Mouse (Mus musculus) embryonic facial prominence, embryonic 12.5 days (tissue): ENCODE measurements around the gene Btg3. TPM values are rescaled to one million over a fixed set of nuclear protein-coding genes. Genes with fewer than 3 reads are reported as not detected.

Source experiments
- ATAC-seq: fragments of 200-750 bp; cut with Nextera tagmentation; 2 replicates; pipeline ENCODE4 v1.8.0; 2017; ENCODE audit not compliant: insufficient number of reproducible peaks, insufficient read depth, low FRiP score, low TSS enrichment
- H3K27ac ChIP-seq: fragments of 300-500 bp; sonication (generic); 2 replicates; pipeline ENCODE4 v1.5.1; 2016; ENCODE audit warnings: mild to moderate bottlenecking
- H3K27me3 ChIP-seq: fragments of 300-500 bp; sonication (generic); 2 replicates; pipeline ENCODE4 v1.6.1; 2016; ENCODE audit warnings: mild to moderate bottlenecking, moderate library complexity
- H3K36me3 ChIP-seq: fragments of 300-500 bp; sonication (generic); 2 replicates; pipeline ENCODE4 v1.6.1; 2016; ENCODE audit warnings: mild to moderate bottlenecking
- H3K4me1 ChIP-seq: fragments of 300-500 bp; sonication (generic); 2 replicates; pipeline ENCODE4 v1.6.1; 2016
- H3K4me2 ChIP-seq: fragments of 300-500 bp; sonication (generic); replicated peaks from 2 replicates; pipeline ENCODE4 v1.6.1; 2016; ENCODE audit warnings: mild to moderate bottlenecking, moderate library complexity
- H3K4me3 ChIP-seq: fragments of 300-500 bp; sonication (generic); 2 replicates; pipeline ENCODE4 v1.5.1; 2016; ENCODE audit warnings: mild to moderate bottlenecking
- H3K9ac ChIP-seq: fragments of 300-500 bp; sonication (generic); 2 replicates; pipeline ENCODE4 v1.6.1; 2016; ENCODE audit warnings: mild to moderate bottlenecking, moderate library complexity
- H3K9me3 ChIP-seq: fragments of 300-500 bp; sonication (generic); 2 replicates; pipeline ENCODE4 v1.6.1; 2016; ENCODE audit warnings: mild to moderate bottlenecking, moderate library complexity
- WGBS: fragments of 180-500 bp; shearing (Covaris S2); methylation state at CpG from one replicate; pipeline ENCODE4 v1.1.7; 2016; 5-methylcytosine and 5-hydroxymethylcytosine counted together
- polyA plus RNA-seq: library from polyadenylated mRNA; unstranded; fragments of >200 nt; fragmentation: Nextera tagmentation; extraction: Ambion mirVana; gene quantifications from 2 replicates; pipeline ENCODE4 v1.2.1, GENCODE M21; 2016

Btg3 gene
- polyA plus RNA-seq, result 35.3 and 41.7 TPM in 2 replicates

- WGBS, result 2% methylated on average over 53 of the region's 57 CpGs
- H3K4me2 ChIP-seq, result peak within 1 kb of the TSS; percentile 69
- H3K9me3 ChIP-seq, result no peaks in the 10 kb centered on the region
- ATAC-seq, result peak; percentile 96
- no peaks in the 10 kb centered on the region for H3K27me3 ChIP-seq
- H3K4me3 ChIP-seq, result peak within 1 kb of the TSS; percentile 91
- peak within 1 kb of the TSS; percentile 93 for H3K9ac ChIP-seq
- H3K27ac ChIP-seq, result peak within 1 kb of the TSS; percentile 76
- H3K36me3 ChIP-seq, result peaks cover 7% of the 10 kb centered on the region; the same call in 1 of the 2 replicates
- H3K4me1 ChIP-seq, result peaks cover 5% of the 10 kb centered on the region
Observed at GRCm38 (mm10) chr16:78376745-78377570, at the start of gene Btg3. Btg3 (minus strand) TSS chr16:78377192.

- Histone ChIP-seq H3K27me3 (0 out of 2 replicates have a peak, but pooled peaks cover 5% of the 10 kb centered on the region), H3K4me2 (no peak overlapping the region), H3K9me3 (no peaks in the 10 kb centered on the region), H3K36me3 (no peaks in the 10 kb centered on the region), H3K4me1 (no peaks in the 10 kb centered on the region), H3K27ac (no peak overlapping the region), H3K9ac (no peak overlapping the region), H3K4me3 (no peak overlapping the region)
- WGBS, result 53% methylated on average over 10 of the region's 10 CpGs
- 0 out of 2 replicates have a peak, but pooled peaks have one; percentile 28 for ATAC-seq
Observed at GRCm38 (mm10) chr16:78417733-78418132, 40.7 kb upstream of the Btg3 start.

- H3K27me3 ChIP-seq, result 0 out of 2 replicates have a peak, but pooled peaks cover 5% of the 10 kb centered on the region
- ATAC-seq, result no peak
Observed at GRCm38 (mm10) chr16:78416500-78416899, 39.5 kb upstream of the Btg3 start.

GRCm38 (mm10) chr16:78409991-78410390, 33.0 kb upstream of the Btg3 start:
- 81% methylated on average over 10 of the region's 10 CpGs for WGBS
- Histone ChIP-seq H3K4me2 (no peak overlapping the region), H3K4me1 (no peaks in the 10 kb centered on the region; the same call in 1 of the 2 replicates), H3K27me3 (no peaks in the 10 kb centered on the region), H3K36me3 (no peaks in the 10 kb centered on the region), H3K9ac (no peak overlapping the region), H3K9me3 (no peaks in the 10 kb centered on the region), H3K4me3 (no peak overlapping the region), H3K27ac (no peak overlapping the region)
- ATAC-seq, result no peak

More at GRCm38 (mm10) chr16:78416500-78416899, 39.5 kb upstream of the Btg3 start:
- Histone ChIP-seq H3K4me1 (no peaks in the 10 kb centered on the region; the same call in 1 of the 2 replicates), H3K36me3 (no peaks in the 10 kb centered on the region), H3K9me3 (no peaks in the 10 kb centered on the region), H3K27ac (no peak overlapping the region), H3K9ac (no peak overlapping the region), H3K4me3 (no peak overlapping the region), H3K4me2 (no peak overlapping the region)
- 2% methylated on average over 3 of the region's 3 CpGs for WGBS

- H3K9me3 ChIP-seq, result no peaks in the 10 kb centered on the region
- no peaks in the 10 kb centered on the region; the same call in 1 of the 2 replicates for H3K4me1 ChIP-seq
- no peak overlapping the region for H3K27ac ChIP-seq
- 92% methylated on average over 6 of the region's 6 CpGs for WGBS
- H3K4me3 ChIP-seq, result no peak overlapping the region
- no peak overlapping the region for H3K9ac ChIP-seq
- no peak overlapping the region for H3K4me2 ChIP-seq
- H3K36me3 ChIP-seq, result no peaks in the 10 kb centered on the region
- ATAC-seq, result no peak
- no peaks in the 10 kb centered on the region for H3K27me3 ChIP-seq
Observed at GRCm38 (mm10) chr16:78407855-78408254, 30.9 kb upstream of the Btg3 start.

- H3K4me1 ChIP-seq, result no peaks in the 10 kb centered on the region
- 86% methylated on average over 2 of the region's 2 CpGs for WGBS
Observed at GRCm38 (mm10) chr16:78406657-78407056, 29.7 kb upstream of the Btg3 start.

GRCm38 (mm10) chr16:78402316-78402715, 25.3 kb upstream of the Btg3 start:
- Histone ChIP-seq H3K4me3 (no peak overlapping the region), H3K4me2 (no peak overlapping the region), H3K36me3 (no peaks in the 10 kb centered on the region), H3K9ac (no peak overlapping the region), H3K9me3 (no peaks in the 10 kb centered on the region), H3K4me1 (no peaks in the 10 kb centered on the region), H3K27me3 (no peaks in the 10 kb centered on the region), H3K27ac (no peak overlapping the region)
- 53% methylated on average over 2 of the region's 2 CpGs for WGBS
- no peak for ATAC-seq

More at GRCm38 (mm10) chr16:78406657-78407056, 29.7 kb upstream of the Btg3 start:
- no peaks in the 10 kb centered on the region for H3K27me3 ChIP-seq
- no peak overlapping the region for H3K4me2 ChIP-seq
- H3K9me3 ChIP-seq, result no peaks in the 10 kb centered on the region
- H3K4me3 ChIP-seq, result no peak overlapping the region
- ATAC-seq, result no peak
- no peak overlapping the region for H3K9ac ChIP-seq
- no peaks in the 10 kb centered on the region for H3K36me3 ChIP-seq
- H3K27ac ChIP-seq, result no peak overlapping the region

- Histone ChIP-seq H3K4me1 (no peaks in the 10 kb centered on the region), H3K9me3 (no peaks in the 10 kb centered on the region), H3K27ac (no peak overlapping the region), H3K27me3 (no peaks in the 10 kb centered on the region), H3K4me3 (no peak overlapping the region), H3K9ac (no peak overlapping the region), H3K36me3 (no peaks in the 10 kb centered on the region), H3K4me2 (no peak overlapping the region)
- ATAC-seq, result no peak
- WGBS, result 84% methylated on average over 3 of the region's 3 CpGs
Observed at GRCm38 (mm10) chr16:78399423-78399822, 22.4 kb upstream of the Btg3 start.

- Histone ChIP-seq H3K36me3 (no peaks in the 10 kb centered on the region), H3K4me1 (no peaks in the 10 kb centered on the region), H3K4me2 (no peak overlapping the region), H3K9me3 (no peaks in the 10 kb centered on the region), H3K9ac (no peak overlapping the region), H3K4me3 (no peak overlapping the region), H3K27me3 (no peaks in the 10 kb centered on the region), H3K27ac (no peak overlapping the region)
- no peak for ATAC-seq
- 86% methylated on average over 6 of the region's 6 CpGs for WGBS
Observed at GRCm38 (mm10) chr16:78398734-78399133, 21.7 kb upstream of the Btg3 start.

- ATAC-seq, result no peak
- 64% methylated on average over 2 of the region's 2 CpGs for WGBS
- H3K4me2 ChIP-seq, result no peak overlapping the region
- no peaks in the 10 kb centered on the region for H3K4me1 ChIP-seq
- no peaks in the 10 kb centered on the region for H3K36me3 ChIP-seq
- H3K9me3 ChIP-seq, result no peaks in the 10 kb centered on the region
- no peaks in the 10 kb centered on the region for H3K27me3 ChIP-seq
- no peak overlapping the region for H3K9ac ChIP-seq
- no peak overlapping the region for H3K4me3 ChIP-seq
- H3K27ac ChIP-seq, result no peak overlapping the region
Observed at GRCm38 (mm10) chr16:78391354-78391753, 14.4 kb upstream of the Btg3 start.

- 79% methylated on average over 3 of the region's 3 CpGs for WGBS
- H3K9me3 ChIP-seq, result no peaks in the 10 kb centered on the region
- no peaks in the 10 kb centered on the region for H3K27me3 ChIP-seq
- no peak overlapping the region for H3K4me2 ChIP-seq
- ATAC-seq, result no peak
- no peak overlapping the region for H3K27ac ChIP-seq
- no peaks in the 10 kb centered on the region for H3K4me1 ChIP-seq
- H3K36me3 ChIP-seq, result no peaks in the 10 kb centered on the region
- no peak overlapping the region for H3K9ac ChIP-seq
- no peak overlapping the region for H3K4me3 ChIP-seq
Observed at GRCm38 (mm10) chr16:78389986-78390385, 13.0 kb upstream of the Btg3 start.

- H3K4me1 ChIP-seq, result no peaks in the 10 kb centered on the region
- no peaks in the 10 kb centered on the region for H3K36me3 ChIP-seq
- WGBS, result 78% methylated on average over 4 of the region's 4 CpGs
- H3K27me3 ChIP-seq, result no peaks in the 10 kb centered on the region
- no peak overlapping the region for H3K4me3 ChIP-seq
- no peak overlapping the region for H3K4me2 ChIP-seq
- H3K9ac ChIP-seq, result no peak overlapping the region
- ATAC-seq, result no peak
- H3K27ac ChIP-seq, result no peak overlapping the region
- H3K9me3 ChIP-seq, result no peaks in the 10 kb centered on the region
Observed at GRCm38 (mm10) chr16:78389122-78389521, 12.1 kb upstream of the Btg3 start.
